Mouse (Mus musculus) colon, adult 2 months (tissue): Measurements from ENCODE around the gene Gm3194. TPM values are rescaled to one million over a fixed set of nuclear protein-coding genes. Genes with fewer than 3 reads are reported as not detected.

Experiments
- polyA plus RNA-seq: library from polyadenylated mRNA; depleted of rRNA; stranded (reverse); fragments of >200 nt; gene quantifications from 2 replicates; pipeline ENCODE4 v1.2.3, GENCODE M21; 2012; rRNA removed

Gene Gm3194
- 0.16 TPM in 1 of 2 replicates, not detected in the other for polyA plus RNA-seq

DNA sequence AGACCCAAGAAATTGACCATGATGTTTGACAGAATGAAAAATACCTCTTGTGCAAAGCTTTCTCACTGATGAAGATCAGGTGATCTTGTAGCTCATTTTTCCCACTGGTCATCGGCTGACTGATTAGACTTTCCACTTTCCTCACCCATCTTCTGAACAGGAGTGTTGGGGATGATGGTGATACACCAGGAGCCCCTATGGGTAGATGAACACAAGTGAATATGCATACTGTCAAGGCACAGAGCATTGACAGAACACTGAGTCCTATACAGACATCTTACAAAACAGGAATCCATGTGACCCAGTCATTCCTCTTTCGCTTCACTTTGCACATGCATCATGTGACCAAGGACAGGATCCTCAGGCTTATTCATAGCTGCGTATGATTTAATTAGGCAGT lies at the start of gene Gm3194:
TSS of gene Gm3194 (minus strand) at position 101 of the 400 bp plus-strand sequence.

DNA sequence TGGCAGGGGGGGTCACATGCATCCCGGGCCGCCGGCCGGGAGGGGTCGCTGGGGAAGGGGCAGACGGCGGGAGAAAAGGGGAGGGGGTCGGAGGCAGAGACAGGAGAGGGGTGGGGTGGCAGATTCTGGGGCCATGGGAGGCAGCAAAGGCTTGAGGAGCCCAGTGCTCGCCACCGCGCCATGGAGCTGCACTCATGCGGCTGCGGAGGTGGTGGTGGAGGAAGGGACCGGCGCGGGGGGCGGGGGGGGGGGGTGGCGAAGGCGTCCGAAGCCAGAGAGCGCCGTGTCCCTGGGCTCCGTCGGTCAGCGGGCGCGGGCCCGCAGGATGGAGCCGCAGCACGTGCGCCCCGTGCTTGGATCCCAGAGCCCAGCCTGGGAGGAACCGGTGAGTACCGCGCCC lies 46.1 kb upstream of the Gm3194 start, which contains the start of gene Gm3488:
TSS of gene Gm3488 (plus strand) at position 301 of the 400 bp plus-strand sequence.

DNA sequence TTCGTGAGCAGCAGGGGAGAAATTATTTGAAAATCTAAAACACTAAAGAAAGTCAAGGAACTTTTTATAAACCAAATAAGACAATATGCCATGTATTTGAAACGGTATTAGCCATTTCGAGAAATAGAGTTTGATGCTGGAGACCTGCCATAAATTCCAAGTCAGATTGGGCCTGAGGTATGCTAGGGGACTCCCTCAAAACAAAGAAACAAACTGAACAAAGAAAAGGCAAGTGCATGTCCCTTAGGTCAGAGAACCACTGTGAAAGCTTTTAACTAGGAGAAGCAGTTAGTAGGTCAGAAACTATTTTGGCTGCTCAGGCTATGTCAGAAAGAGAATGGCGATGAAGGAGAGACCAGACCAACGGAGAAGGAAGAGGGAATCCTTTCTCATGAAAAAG lies 28.6 kb upstream of the Gm3194 start, which contains the start of gene Gm3187:
TSS of gene Gm3187 (plus strand) at position 301 of the 400 bp plus-strand sequence.

DNA sequence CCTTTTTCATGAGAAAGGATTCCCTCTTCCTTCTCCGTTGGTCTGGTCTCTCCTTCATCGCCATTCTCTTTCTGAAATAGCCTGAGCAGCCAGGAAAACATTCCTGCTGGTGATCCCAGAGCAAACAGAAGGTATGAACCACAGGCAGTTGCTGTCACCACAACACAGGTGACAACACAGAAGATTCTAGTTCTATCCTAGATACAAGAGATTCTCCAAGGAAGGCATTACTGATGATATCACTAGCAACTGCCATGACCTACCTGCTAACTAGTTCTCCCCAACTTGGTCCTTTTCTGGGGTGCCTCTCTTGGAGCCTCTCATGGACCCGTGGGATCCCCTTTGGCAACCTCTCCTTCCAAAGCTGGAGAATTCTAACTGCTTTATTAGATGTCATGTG lies 22.5 kb upstream of the Gm3194 start, which contains the start of gene Gm8246:
TSS of gene Gm8246 (minus strand) at position 101 of the 400 bp plus-strand sequence.

DNA sequence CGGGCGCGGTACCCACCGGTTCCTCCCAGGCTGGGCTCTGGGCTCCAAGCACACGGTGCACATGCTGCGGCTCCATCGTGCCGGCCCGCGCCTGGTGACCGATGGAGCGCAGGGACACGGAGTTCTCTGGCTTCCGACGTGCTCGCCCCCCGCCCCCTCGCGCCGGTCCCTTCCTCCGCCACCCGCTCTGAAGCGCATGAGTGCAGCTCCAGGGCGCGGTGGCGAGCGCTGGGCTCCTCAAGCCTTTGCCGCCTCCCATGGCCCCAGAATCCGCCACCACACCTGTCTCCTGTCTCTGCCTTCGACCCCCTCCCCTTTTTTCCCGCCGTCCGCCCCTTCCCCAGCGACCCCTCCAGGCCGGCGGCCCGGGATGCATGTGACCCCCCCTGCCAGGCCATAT lies 66.3 kb downstream of the Gm3194 start, which contains the start of gene Gm3500:
TSS of gene Gm3500 (minus strand) at position 101 of the 400 bp plus-strand sequence.

Other genes with a start within 250 kb of the Gm3194 start
- gene Gm3526, start 194.9 kb downstream of the Gm3194 start, polyA plus RNA-seq: not detected in 2 replicates
- not detected in 2 replicates for gene Gm3542, start 120.5 kb downstream of the Gm3194 start, polyA plus RNA-seq
- not detected in 2 replicates for gene Gm3500, start 66.4 kb downstream of the Gm3194 start, polyA plus RNA-seq
- gene Gm8246, start 22.4 kb upstream of the Gm3194 start, polyA plus RNA-seq: not detected in 2 replicates
- not detected in 2 replicates for gene Gm3187, start 28.7 kb upstream of the Gm3194 start, polyA plus RNA-seq
- gene Gm3488, start 46.2 kb upstream of the Gm3194 start, polyA plus RNA-seq: not detected in 2 replicates
- not detected in 2 replicates for gene Gm3532, start 83.0 kb upstream of the Gm3194 start, polyA plus RNA-seq
- gene Gm8265, start 177.6 kb upstream of the Gm3194 start, polyA plus RNA-seq: not detected in 2 replicates
- gene Gm9603, start 232.0 kb upstream of the Gm3194 start, polyA plus RNA-seq: not detected in 2 replicates